ENCODE assay signal across 22 mouse cellular contexts in genomic region chr14:47296232-47296631, GRCm38 (mm10). TPM values are rescaled to one million over a fixed set of nuclear protein-coding genes. Genes with fewer than 3 reads are reported as not detected.
DNase-seq lines count a peak whose midpoint lies in the region; ATAC-seq and TF ChIP-seq lines count a peak whose summit lies in the region.
"Had no signal": no experiment of that assay in that cellular context is flagged by ENCODE, and none has a peak within 500 bp of the region (broad histone marks: within the 10 kb centered on the region; RNA-seq: fewer than 3 reads in every experiment).

No protein-coding gene starts in this region.

- WGBS in heart, embryonic 11.5 days (ENCODE audit: insufficient replicate concordance) = 53% methylated on average over 2 of the region's 2 CpGs
- whole genome bisulfite sequencing in kidney, embryonic 16.5 days = 49% methylated on average over 2 of the region's 2 CpGs
- 64% methylated on average over 2 of the region's 2 CpGs for WGBS in liver, postnatal 0 days (ENCODE audit: insufficient replicate concordance)

- no peak overlapping the region for H3K4me2 ChIP-seq in heart, embryonic 11.5 days
- H3K4me2 ChIP-seq in kidney, embryonic 16.5 days (replicated peaks; ENCODE audit: low read depth, low read length) = no peak overlapping the region
- 0 out of 2 replicates have a peak overlapping the region, but pooled peaks have one; percentile 16 for H3K4me2 ChIP-seq in liver, postnatal 0 days (ENCODE audit: low read depth, low read length)
- H3K4me2 ChIP-seq: forebrain, embryonic 12.5 days; neural tube, embryonic 13.5 days had no signal

- H3K4me1 ChIP-seq in heart, embryonic 11.5 days (ENCODE audit: control insufficient read depth, insufficient read depth, low read length) = peaks cover 8% of the 10 kb centered on the region
- H3K4me1 ChIP-seq in kidney, embryonic 16.5 days (ENCODE audit: insufficient read depth, low read length) = peaks cover 26% of the 10 kb centered on the region
- H3K4me1 ChIP-seq in liver, postnatal 0 days (ENCODE audit: insufficient read depth) = peaks cover 33% of the 10 kb centered on the region

- DNase-seq in heart, adult 11 months = peak; percentile 61
- peak; percentile 24 to 47 for DNase-seq in kidney, postnatal 25 days
- peak; percentile 32 to 44 for DNase-seq in kidney, postnatal 36 days
- DNase-seq in liver, postnatal 0 days = no peak
- DNase-seq in ovary, postnatal 14 days (ENCODE audit: low spot score) = no peak
- no peak for DNase-seq in thymus, adult 18-20 months
- DNase-seq: adrenal gland, postnatal 10 days; cerebellum, adult 9-10 months; heart, adult 18-20 months; layer of hippocampus, postnatal 36 days; lung, adult 18-20 months; lung, postnatal 14 days; midbrain, embryonic 14.5 days; right cerebral cortex, postnatal 14 days; thymus, postnatal 36 days had no signal

- no peak overlapping the region for H3K4me3 ChIP-seq in heart, embryonic 11.5 days (ENCODE audit: low read depth, low read length)
- H3K4me3 ChIP-seq in kidney, embryonic 16.5 days (ENCODE audit: low read length) = no peak overlapping the region
- no peak overlapping the region for H3K4me3 ChIP-seq in liver, postnatal 0 days (ENCODE audit: low read depth, low read length)
- H3K4me3 ChIP-seq: embryonic facial prominence, embryonic 10.5 days; forebrain, embryonic 12.5 days; layer of hippocampus, adult 2 months; neural tube, embryonic 13.5 days had no signal

- no peak for ATAC-seq in heart, embryonic 11.5 days (replicated peaks; ENCODE audit: insufficient number of reproducible peaks, low FRiP score, low TSS enrichment)
- no peak for ATAC-seq in kidney, embryonic 16.5 days (ENCODE audit: low FRiP score, low TSS enrichment)
- no peak for ATAC-seq in liver, postnatal 0 days
- ATAC-seq: Patski had no signal

- no peak for TF ChIP-seq EP300 in liver, postnatal 0 days (IDR thresholded peaks at IDR 0.05; ENCODE audit: low read depth)

- no peak for TF ChIP-seq CTCF in liver, postnatal 0 days (IDR thresholded peaks at IDR 0.05; ENCODE audit: low read depth)

- H3K27ac ChIP-seq in heart, embryonic 11.5 days (ENCODE audit: low read depth, low read length) = no peak overlapping the region
- no peak overlapping the region for H3K27ac ChIP-seq in kidney, embryonic 16.5 days (ENCODE audit: low read length)
- peak overlapping the region; percentile 65 for H3K27ac ChIP-seq in liver, postnatal 0 days (ENCODE audit: low read depth)
- H3K27ac ChIP-seq: embryonic facial prominence, embryonic 10.5 days; forebrain, embryonic 12.5 days; layer of hippocampus, adult 2 months; neural tube, embryonic 13.5 days had no signal

- no peaks in the 10 kb centered on the region for H3K36me3 ChIP-seq in heart, embryonic 11.5 days (ENCODE audit: control insufficient read depth, insufficient read depth, low read length)
- no peaks in the 10 kb centered on the region for H3K36me3 ChIP-seq in kidney, embryonic 16.5 days (ENCODE audit: insufficient read depth, low read length)
- H3K36me3 ChIP-seq in liver, postnatal 0 days (replicated peaks; ENCODE audit: insufficient read depth, low read length) = no peaks in the 10 kb centered on the region
- H3K36me3 ChIP-seq: forebrain, embryonic 12.5 days; neural tube, embryonic 13.5 days had no signal

- no peak overlapping the region for H3K9ac ChIP-seq in heart, embryonic 11.5 days (ENCODE audit: low read depth, low read length)
- H3K9ac ChIP-seq in kidney, embryonic 16.5 days (replicated peaks; ENCODE audit: low read length) = no peak overlapping the region
- H3K9ac ChIP-seq in liver, postnatal 0 days (replicated peaks) = no peak overlapping the region
- H3K9ac ChIP-seq: forebrain, embryonic 12.5 days; neural tube, embryonic 13.5 days had no signal

- H3K9me3 ChIP-seq in heart, embryonic 11.5 days (replicated peaks; ENCODE audit: control insufficient read depth, low read length) = no peaks in the 10 kb centered on the region
- H3K9me3 ChIP-seq in kidney, embryonic 16.5 days (ENCODE audit: low read length) = no peaks in the 10 kb centered on the region
- H3K9me3 ChIP-seq in liver, postnatal 0 days (ENCODE audit: low read length) = no peaks in the 10 kb centered on the region
- H3K9me3 ChIP-seq: embryonic facial prominence, embryonic 10.5 days; forebrain, embryonic 12.5 days; neural tube, embryonic 13.5 days had no signal

- H3K27me3 ChIP-seq in heart, embryonic 11.5 days (ENCODE audit: control insufficient read depth, insufficient read depth, low read length) = no peaks in the 10 kb centered on the region
- no peaks in the 10 kb centered on the region for H3K27me3 ChIP-seq in kidney, embryonic 16.5 days (ENCODE audit: insufficient read depth, low read length)
- H3K27me3 ChIP-seq in liver, postnatal 0 days (ENCODE audit: insufficient read depth, low read length) = no peaks in the 10 kb centered on the region
- H3K27me3 ChIP-seq: forebrain, embryonic 12.5 days; neural tube, embryonic 13.5 days; Patski had no signal

RNA-seq across cellular contexts. Expression of gene Mapk1ip1l, which starts 1.8 kb away (rescaled TPM):
- polyA plus RNA-seq in heart, embryonic 11.5 days (2014; fragmentation: Nextera tagmentation; extraction: Ambion mirVana) = 65.1 and 70.4 TPM in 2 replicates
- polyA plus RNA-seq in kidney, embryonic 16.5 days (2015; fragmentation: Nextera tagmentation; extraction: Ambion mirVana) = 71.7 and 84.3 TPM in 2 replicates
- 15.1 and 16.6 TPM in 2 replicates for polyA plus RNA-seq in liver, postnatal 0 days (2015; fragmentation: Nextera tagmentation; extraction: Ambion mirVana)

RNA-seq across cellular contexts. Expression of gene Socs4, which starts 19.5 kb away (rescaled TPM):
- polyA plus RNA-seq in heart, embryonic 11.5 days (2014; fragmentation: Nextera tagmentation; extraction: Ambion mirVana) = 3.0 and 3.9 TPM in 2 replicates
- polyA plus RNA-seq in kidney, embryonic 16.5 days (2015; fragmentation: Nextera tagmentation; extraction: Ambion mirVana) = 3.4 and 3.5 TPM in 2 replicates
- 1.7 and 1.9 TPM in 2 replicates for polyA plus RNA-seq in liver, postnatal 0 days (2015; fragmentation: Nextera tagmentation; extraction: Ambion mirVana)

RNA-seq across cellular contexts. Expression of gene Wdhd1, which starts 19.6 kb away (rescaled TPM):
- 22.1 and 25.8 TPM in 2 replicates for polyA plus RNA-seq in heart, embryonic 11.5 days (2014; fragmentation: Nextera tagmentation; extraction: Ambion mirVana)
- 26.5 and 32.3 TPM in 2 replicates for polyA plus RNA-seq in kidney, embryonic 16.5 days (2015; fragmentation: Nextera tagmentation; extraction: Ambion mirVana)
- 10.1 and 13.7 TPM in 2 replicates for polyA plus RNA-seq in liver, postnatal 0 days (2015; fragmentation: Nextera tagmentation; extraction: Ambion mirVana)

Comparison
In these comparisons a context has a peak if more than half of its experiments do, and no peak if none do; other contexts are left out.
1. DNase-seq: peak in heart, adult 11 months (single experiment), kidney, postnatal 25 days (2 of 2) and kidney, postnatal 36 days (2 of 2); none in liver, postnatal 0 days (single experiment), ovary, postnatal 14 days (single experiment) and thymus, adult 18-20 months (0 of 2).